Mouse (Mus musculus): Measurements from ENCODE around the gene Dcp1b.

The Dcp1b gene

GRCm38 (mm10) chr6:119235441-119235840 is 60.4 kb downstream of the Dcp1b start:
- DNase-seq, result no peak

GRCm38 (mm10) chr6:119236241-119236640 is 61.2 kb downstream of the Dcp1b start, which contains the start of gene Cacna2d4:
Cacna2d4 (plus strand) TSS chr6:119236526.
- no peak for DNase-seq

GRCm38 (mm10) chr6:119237427-119237989 is 62.5 kb downstream of the Dcp1b start:
- peak in 1 of 2 experiments; percentile 52 for DNase-seq

GRCm38 (mm10) chr6:119239341-119240005 is 64.4 kb downstream of the Dcp1b start:
- no peak for DNase-seq

- no peak for DNase-seq
These were observed 65.2 kb downstream of the Dcp1b start for GRCm38 (mm10) chr6:119240256-119240655.

GRCm38 (mm10) chr6:119240871-119241705 is 66.0 kb downstream of the Dcp1b start:
- no peak for DNase-seq

- no peak for DNase-seq
These were observed 71.0 kb downstream of the Dcp1b start for GRCm38 (mm10) chr6:119246082-119246481.

GRCm38 (mm10) chr6:119248578-119248977 is 73.5 kb downstream of the Dcp1b start:
- no peak for DNase-seq

- peak in 1 of 2 experiments; percentile 13 for DNase-seq
These were observed 74.7 kb downstream of the Dcp1b start for GRCm38 (mm10) chr6:119249726-119250125.

GRCm38 (mm10) chr6:119251704-119252103 is 76.7 kb downstream of the Dcp1b start:
- no peak for DNase-seq
